In genomic region chr3:94847382-94847781, GRCm38 (mm10) we compare ENCODE assay signal across 24 mouse cellular contexts. TPM values are rescaled to one million over a fixed set of nuclear protein-coding genes. Genes with fewer than 3 reads are reported as not detected.
DNase-seq lines count a peak whose midpoint lies in the region; ATAC-seq and TF ChIP-seq lines count a peak whose summit lies in the region.
"Had no signal": no experiment of that assay in that cellular context is flagged by ENCODE, and none has a peak within 500 bp of the region (broad histone marks: within the 10 kb centered on the region; RNA-seq: fewer than 3 reads in every experiment).

No protein-coding gene starts in this region.

- H3K27me3 ChIP-seq in heart, embryonic 11.5 days (ENCODE audit: control insufficient read depth, insufficient read depth, low read length) = no peaks in the 10 kb centered on the region
- no peaks in the 10 kb centered on the region for H3K27me3 ChIP-seq in kidney, embryonic 14.5 days (ENCODE audit: control insufficient read depth, insufficient read depth, low read length)
- H3K27me3 ChIP-seq in ES-Bruce4 (ENCODE audit: control insufficient read depth, insufficient read depth, low read length, poor library complexity, severe bottlenecking) = no peaks in the 10 kb centered on the region
- H3K27me3 ChIP-seq: embryonic facial prominence, embryonic 12.5 days; forebrain, embryonic 12.5 days; heart, embryonic 15.5 days; limb, embryonic 13.5 days; midbrain, embryonic 12.5 days had no signal

- peak; percentile 44 for DNase-seq in heart, adult 11 months
- peak; percentile 21 for DNase-seq in kidney, postnatal 10 days
- DNase-seq in kidney, postnatal 25 days = peak; percentile 14 to 60
- no peak for DNase-seq in urinary bladder, postnatal 25 days (ENCODE audit: low spot score)
- DNase-seq: adrenal gland, postnatal 10 days; cerebellum, adult 18-20 months; cerebellum, postnatal 14 days; gastrocnemius, postnatal 14 days; heart, postnatal 4 days; layer of hippocampus, adult 9-11 months; lung, postnatal 10 days had no signal

- TF ChIP-seq CTCF in ES-Bruce4 (IDR thresholded peaks at IDR 0.05; ENCODE audit: low read depth, low read length) = no peak

- H3K9ac ChIP-seq in heart, embryonic 11.5 days (ENCODE audit: low read depth, low read length) = no peak overlapping the region
- H3K9ac ChIP-seq in kidney, embryonic 14.5 days (ENCODE audit: low read depth, low read length) = no peak overlapping the region
- H3K9ac ChIP-seq in ES-Bruce4 (ENCODE audit: low read depth, poor library complexity, severe bottlenecking) = no peak overlapping the region
- H3K9ac ChIP-seq: embryonic facial prominence, embryonic 12.5 days; forebrain, embryonic 12.5 days; heart, embryonic 15.5 days; hindbrain, embryonic 14.5 days; limb, embryonic 13.5 days; liver, embryonic 14.5 days; midbrain, embryonic 12.5 days had no signal

- no peak for TF ChIP-seq POLR2A in ES-Bruce4 (IDR thresholded peaks at IDR 0.05; ENCODE audit: insufficient read depth, low read length)

- no peak overlapping the region for H3K4me2 ChIP-seq in heart, embryonic 11.5 days
- H3K4me2 ChIP-seq in kidney, embryonic 14.5 days (replicated peaks; ENCODE audit: low read depth, low read length) = no peak overlapping the region
- H3K4me2 ChIP-seq: embryonic facial prominence, embryonic 12.5 days; forebrain, embryonic 12.5 days; heart, embryonic 15.5 days; hindbrain, embryonic 14.5 days; limb, embryonic 13.5 days; midbrain, embryonic 12.5 days had no signal

- H3K4me1 ChIP-seq in heart, embryonic 11.5 days (ENCODE audit: control insufficient read depth, insufficient read depth, low read length) = peaks cover 15% of the 10 kb centered on the region
- H3K4me1 ChIP-seq in kidney, embryonic 14.5 days (ENCODE audit: control insufficient read depth, insufficient read depth, low read length) = peaks cover 5% of the 10 kb centered on the region; the same call in 1 of the 2 replicates
- peaks cover 4% of the 10 kb centered on the region for H3K4me1 ChIP-seq in ES-Bruce4 (ENCODE audit: control insufficient read depth, insufficient read depth, low read length)
- H3K4me1 ChIP-seq: midbrain, embryonic 12.5 days had no signal

- H3K9me3 ChIP-seq in heart, embryonic 11.5 days (replicated peaks; ENCODE audit: control insufficient read depth, low read length) = no peaks in the 10 kb centered on the region
- no peaks in the 10 kb centered on the region for H3K9me3 ChIP-seq in kidney, embryonic 14.5 days (ENCODE audit: control insufficient read depth, low read length)
- H3K9me3 ChIP-seq in ES-Bruce4 (replicated peaks; ENCODE audit: control insufficient read depth, insufficient read depth, low read length, poor library complexity, severe bottlenecking) = no peaks in the 10 kb centered on the region
- H3K9me3 ChIP-seq: embryonic facial prominence, embryonic 12.5 days; forebrain, embryonic 12.5 days; heart, embryonic 15.5 days; limb, embryonic 13.5 days; midbrain, embryonic 12.5 days had no signal

- H3K4me3 ChIP-seq in heart, embryonic 11.5 days (ENCODE audit: low read depth, low read length) = no peak overlapping the region
- no peak overlapping the region for H3K4me3 ChIP-seq in kidney, embryonic 14.5 days (ENCODE audit: low read length)
- H3K4me3 ChIP-seq in ES-Bruce4 (ENCODE audit: low read depth, low read length) = no peak overlapping the region
- H3K4me3 ChIP-seq: embryonic facial prominence, embryonic 12.5 days; erythroblast, embryonic 14.5 days; forebrain, embryonic 12.5 days; heart, embryonic 15.5 days; limb, embryonic 13.5 days; midbrain, embryonic 12.5 days had no signal

- TF ChIP-seq EP300 in ES-Bruce4 (IDR thresholded peaks at IDR 0.05; ENCODE audit: insufficient read depth, low read depth, low read length) = no peak

- no peaks in the 10 kb centered on the region for H3K36me3 ChIP-seq in heart, embryonic 11.5 days (ENCODE audit: control insufficient read depth, insufficient read depth, low read length)
- no peaks in the 10 kb centered on the region for H3K36me3 ChIP-seq in kidney, embryonic 14.5 days (ENCODE audit: control insufficient read depth, insufficient read depth, low read length)
- H3K36me3 ChIP-seq in ES-Bruce4 (ENCODE audit: control insufficient read depth, insufficient read depth, low read length, poor library complexity, severe bottlenecking) = no peaks in the 10 kb centered on the region
- H3K36me3 ChIP-seq: embryonic facial prominence, embryonic 12.5 days; forebrain, embryonic 12.5 days; heart, embryonic 15.5 days; limb, embryonic 13.5 days; midbrain, embryonic 12.5 days had no signal

- H3K27ac ChIP-seq in heart, embryonic 11.5 days (ENCODE audit: low read depth, low read length) = no peak overlapping the region
- H3K27ac ChIP-seq in kidney, embryonic 14.5 days (ENCODE audit: low read depth, low read length) = no peak overlapping the region
- peak overlapping the region; percentile 61; the same call in 1 of the 2 replicates for H3K27ac ChIP-seq in ES-Bruce4 (ENCODE audit: insufficient read depth, low read length)
- H3K27ac ChIP-seq: embryonic facial prominence, embryonic 12.5 days; forebrain, embryonic 12.5 days; heart, embryonic 15.5 days; hindbrain, embryonic 14.5 days; limb, embryonic 13.5 days; liver, embryonic 14.5 days; midbrain, embryonic 12.5 days had no signal

- ATAC-seq in heart, embryonic 11.5 days (replicated peaks; ENCODE audit: insufficient number of reproducible peaks, low FRiP score, low TSS enrichment) = no peak
- ATAC-seq in kidney, embryonic 14.5 days (ENCODE audit: low FRiP score, low TSS enrichment) = no peak
- ATAC-seq: activated CD4-positive, CD25-positive, alpha-beta regulatory T cell, adult 4 months; inflammation-experienced regulatory T-cells, adult 6 months had no signal

- WGBS in heart, embryonic 11.5 days (ENCODE audit: insufficient replicate concordance) = 89% methylated on average over 2 of the region's 2 CpGs
- WGBS in kidney, embryonic 14.5 days = 100% methylated on average over 2 of the region's 2 CpGs

RNA-seq across cellular contexts. Expression of gene Pogz, which starts 10.0 kb away (rescaled TPM):
- 14.4 and 15.6 TPM in 2 replicates for polyA plus RNA-seq in heart, embryonic 11.5 days (2014; fragmentation: Nextera tagmentation; extraction: Ambion mirVana)
- polyA plus RNA-seq in kidney, embryonic 14.5 days (2014; fragmentation: Nextera tagmentation; extraction: Ambion mirVana) = 19.7 and 24.4 TPM in 2 replicates
- polyA plus RNA-seq in ES-Bruce4 (2011; ENCODE audit: insufficient read depth, insufficient read length, low read depth, missing spikeins) = 89.2 and 92.6 TPM in 2 replicates

RNA-seq across cellular contexts. Expression of gene Psmb4, which starts 39.4 kb away (rescaled TPM):
- 293 and 305 TPM in 2 replicates for polyA plus RNA-seq in heart, embryonic 11.5 days (2014; fragmentation: Nextera tagmentation; extraction: Ambion mirVana)
- 355 and 392 TPM in 2 replicates for polyA plus RNA-seq in kidney, embryonic 14.5 days (2014; fragmentation: Nextera tagmentation; extraction: Ambion mirVana)
- polyA plus RNA-seq in ES-Bruce4 (2011; ENCODE audit: insufficient read depth, insufficient read length, low read depth, missing spikeins) = 331 and 345 TPM in 2 replicates
